27 mouse cellular contexts compared by ENCODE assay signal in genomic region chr3:142273265-142273664, GRCm38 (mm10).
"Had no signal": no experiment of that assay in that cellular context is flagged by ENCODE, and none has a peak within 500 bp of the region (broad histone marks: within the 10 kb centered on the region; RNA-seq: fewer than 3 reads in every experiment).

No protein-coding gene starts in this region.

- H3K9ac ChIP-seq: heart, embryonic 13.5 days; heart, embryonic 15.5 days; hindbrain, embryonic 13.5 days; hindbrain, embryonic 15.5 days; kidney, embryonic 15.5 days; limb, embryonic 12.5 days had no signal

- ATAC-seq: hindbrain, postnatal 0 days; intestine, embryonic 16.5 days had no signal

- H3K4me2 ChIP-seq: heart, embryonic 11.5 days; heart, embryonic 13.5 days; heart, embryonic 15.5 days; hindbrain, embryonic 13.5 days; hindbrain, embryonic 15.5 days; kidney, embryonic 15.5 days; limb, embryonic 12.5 days; liver, embryonic 11.5 days had no signal

- H3K36me3 ChIP-seq: hindbrain, embryonic 13.5 days; hindbrain, embryonic 15.5 days; limb, embryonic 10.5 days; limb, embryonic 12.5 days had no signal

- H3K4me3 ChIP-seq: gastrocnemius, adult 2 months; heart, adult 2 months; heart, embryonic 13.5 days; heart, embryonic 15.5 days; hindbrain, embryonic 13.5 days; hindbrain, embryonic 15.5 days; kidney, embryonic 15.5 days; layer of hippocampus, adult 2 months; left cerebral cortex, adult 2 months; limb, embryonic 10.5 days; limb, embryonic 12.5 days had no signal

- DNase-seq: gastrocnemius, adult 2 months; gastrocnemius, postnatal 10 days; gastrocnemius, postnatal 25 days; heart, adult 11 months; heart, adult 2 months; heart, postnatal 14 days; heart, postnatal 36 days; kidney, adult 11 months; kidney, adult 2 months; kidney, adult 9 months; kidney, postnatal 25 days; kidney, postnatal 4 days; liver had no signal

- H3K4me1 ChIP-seq: heart, embryonic 13.5 days; heart, embryonic 15.5 days; hindbrain, embryonic 13.5 days; hindbrain, embryonic 15.5 days; kidney, embryonic 15.5 days had no signal

- H3K27me3 ChIP-seq: heart, embryonic 13.5 days; heart, embryonic 15.5 days; hindbrain, embryonic 13.5 days; hindbrain, embryonic 15.5 days; kidney, embryonic 15.5 days had no signal

- H3K27ac ChIP-seq: gastrocnemius, adult 2 months; heart, adult 2 months; heart, embryonic 13.5 days; heart, embryonic 15.5 days; hindbrain, embryonic 13.5 days; hindbrain, embryonic 15.5 days; hindbrain, postnatal 0 days; kidney, embryonic 15.5 days; kidney, postnatal 0 days; layer of hippocampus, adult 2 months; left cerebral cortex, adult 2 months; limb, embryonic 10.5 days; limb, embryonic 12.5 days had no signal

- H3K9me3 ChIP-seq: heart, embryonic 13.5 days; heart, embryonic 15.5 days; hindbrain, embryonic 13.5 days; hindbrain, embryonic 15.5 days; kidney, embryonic 15.5 days; limb, embryonic 10.5 days; limb, embryonic 12.5 days had no signal
